26 mouse cellular contexts compared by ENCODE assay signal in the genomic region with DNA sequence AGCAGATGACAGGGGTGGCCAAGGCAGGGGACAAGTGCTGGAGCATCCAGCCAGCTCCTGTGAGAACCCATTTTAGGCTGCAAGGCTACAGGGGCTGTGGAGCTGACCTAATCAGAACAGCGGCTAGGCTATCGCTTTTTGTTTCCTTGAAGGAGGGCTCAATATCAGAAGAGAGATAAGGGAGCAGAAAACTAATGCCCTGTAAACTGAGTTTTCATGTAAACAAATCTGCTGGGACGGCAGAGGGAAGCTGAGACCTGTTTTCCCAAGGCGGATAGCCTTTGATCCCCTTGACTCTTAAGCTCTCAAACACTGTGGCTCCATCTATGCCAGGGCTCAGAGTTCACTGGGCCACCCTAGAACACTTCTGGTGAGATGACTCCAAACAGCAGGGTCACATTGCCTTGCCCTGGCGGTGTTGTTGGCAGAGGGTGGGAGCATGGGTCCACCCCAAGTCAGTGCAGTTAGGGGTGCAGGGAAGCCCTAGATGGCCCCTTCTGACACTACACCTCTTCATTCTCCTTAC.
A peak's percentile ranks its signal among the peaks of the same experiment; 100 is the strongest.
DNase-seq lines count a peak whose midpoint lies in the region; ATAC-seq lines count a peak whose summit lies in the region.
"Had no signal": no experiment of that assay in that cellular context is flagged by ENCODE, and none has a peak within 500 bp of the region (broad histone marks: within the 10 kb centered on the region; RNA-seq: fewer than 3 reads in every experiment).

No protein-coding gene starts in this region.

- H3K36me3 ChIP-seq in heart, embryonic 10.5 days = 0 out of 2 replicates have a peak, but pooled peaks cover 6% of the 10 kb centered on the region
- no peaks in the 10 kb centered on the region for H3K36me3 ChIP-seq in heart, embryonic 11.5 days (ENCODE audit: control insufficient read depth, insufficient read depth, low read length)
- H3K36me3 ChIP-seq in intestine, embryonic 14.5 days (ENCODE audit: control insufficient read depth, insufficient read depth, low read length) = peaks cover 8% of the 10 kb centered on the region; the same call in 1 of the 2 replicates
- no peaks in the 10 kb centered on the region for H3K36me3 ChIP-seq in stomach, embryonic 15.5 days

- ATAC-seq in heart, embryonic 11.5 days (replicated peaks; ENCODE audit: insufficient number of reproducible peaks, low FRiP score, low TSS enrichment) = no peak
- ATAC-seq in intestine, embryonic 14.5 days (replicated peaks; ENCODE audit: low FRiP score, low TSS enrichment, low read depth) = peak; percentile 53
- peak; percentile 41 for ATAC-seq in stomach, embryonic 15.5 days (ENCODE audit: insufficient read depth, low FRiP score, low read depth)
- ATAC-seq: CD4-positive, CD25-positive, alpha-beta regulatory T cell, adult 4 months; forebrain, embryonic 16.5 days; midbrain, embryonic 15.5 days; Patski had no signal

- H3K4me3 ChIP-seq in heart, embryonic 10.5 days = no peak overlapping the region
- H3K4me3 ChIP-seq in heart, embryonic 11.5 days (ENCODE audit: low read depth, low read length) = no peak overlapping the region
- no peak overlapping the region for H3K4me3 ChIP-seq in intestine, embryonic 14.5 days (ENCODE audit: low read depth, low read length)
- no peak overlapping the region for H3K4me3 ChIP-seq in stomach, embryonic 15.5 days (replicated peaks)
- H3K4me3 ChIP-seq: heart, embryonic 12.5 days; kidney, embryonic 15.5 days; left cerebral cortex, adult 2 months; limb, embryonic 12.5 days; midbrain, embryonic 15.5 days; myocyte had no signal

- peak overlapping the region; percentile 71 for H3K27ac ChIP-seq in heart, embryonic 10.5 days
- H3K27ac ChIP-seq in heart, embryonic 11.5 days (ENCODE audit: low read depth, low read length) = no peak overlapping the region
- H3K27ac ChIP-seq in intestine, embryonic 14.5 days (ENCODE audit: low read depth) = no peak overlapping the region
- no peak overlapping the region for H3K27ac ChIP-seq in stomach, embryonic 15.5 days
- H3K27ac ChIP-seq: hindbrain, embryonic 14.5 days; kidney, embryonic 15.5 days; left cerebral cortex, adult 2 months; limb, embryonic 12.5 days had no signal

- no peaks in the 10 kb centered on the region for H3K9me3 ChIP-seq in heart, embryonic 10.5 days
- no peaks in the 10 kb centered on the region for H3K9me3 ChIP-seq in heart, embryonic 11.5 days (replicated peaks; ENCODE audit: control insufficient read depth, low read length)
- no peaks in the 10 kb centered on the region for H3K9me3 ChIP-seq in intestine, embryonic 14.5 days (ENCODE audit: control insufficient read depth, low read length)
- no peaks in the 10 kb centered on the region for H3K9me3 ChIP-seq in stomach, embryonic 15.5 days
- H3K9me3 ChIP-seq: heart, embryonic 12.5 days; kidney, embryonic 15.5 days; limb, embryonic 12.5 days; midbrain, embryonic 15.5 days had no signal

- no peak overlapping the region for H3K4me2 ChIP-seq in heart, embryonic 11.5 days
- no peak overlapping the region for H3K4me2 ChIP-seq in intestine, embryonic 14.5 days (ENCODE audit: low read length)
- no peak overlapping the region for H3K4me2 ChIP-seq in stomach, embryonic 15.5 days
- H3K4me2 ChIP-seq: heart, embryonic 12.5 days; hindbrain, embryonic 14.5 days; kidney, embryonic 15.5 days; limb, embryonic 12.5 days; midbrain, embryonic 15.5 days had no signal

- H3K27me3 ChIP-seq in heart, embryonic 10.5 days (ENCODE audit: insufficient read depth, poor library complexity, severe bottlenecking) = no peaks in the 10 kb centered on the region
- no peaks in the 10 kb centered on the region for H3K27me3 ChIP-seq in heart, embryonic 11.5 days (ENCODE audit: control insufficient read depth, insufficient read depth, low read length)
- H3K27me3 ChIP-seq in intestine, embryonic 14.5 days (replicated peaks; ENCODE audit: control insufficient read depth, insufficient read depth, low read length) = no peaks in the 10 kb centered on the region
- H3K27me3 ChIP-seq in stomach, embryonic 15.5 days (replicated peaks) = no peaks in the 10 kb centered on the region
- H3K27me3 ChIP-seq: heart, embryonic 12.5 days; kidney, embryonic 15.5 days; midbrain, embryonic 15.5 days; Patski had no signal

- no peak for DNase-seq in heart, embryonic 10.5 days (ENCODE audit: low spot score)
- DNase-seq in kidney, postnatal 36 days = peak; percentile 42 to 49
- DNase-seq in kidney, postnatal 4 days = no peak
- no peak for DNase-seq in intestine, embryonic 14.5 days (ENCODE audit: low spot score)
- DNase-seq in lung, postnatal 4 days = no peak
- no peak for DNase-seq in spleen, adult 12 weeks (ENCODE audit: low spot score)
- DNase-seq: adrenal gland, adult 8-10 months; cerebellum, adult 9-11 months; gastrocnemius, postnatal 36 days; layer of hippocampus, adult 9-11 months; lung, adult 18-20 months; lung, postnatal 14 days; retina, postnatal 1 day; thymus, postnatal 36 days had no signal

- H3K4me1 ChIP-seq in heart, embryonic 10.5 days = peaks cover 45% of the 10 kb centered on the region
- H3K4me1 ChIP-seq in heart, embryonic 11.5 days (ENCODE audit: control insufficient read depth, insufficient read depth, low read length) = peaks cover 20% of the 10 kb centered on the region
- no peaks in the 10 kb centered on the region for H3K4me1 ChIP-seq in intestine, embryonic 14.5 days (replicated peaks; ENCODE audit: control insufficient read depth, insufficient read depth, low read length)
- H3K4me1 ChIP-seq in stomach, embryonic 15.5 days = 0 out of 2 replicates have a peak, but pooled peaks cover 4% of the 10 kb centered on the region
- H3K4me1 ChIP-seq: kidney, embryonic 15.5 days had no signal

- no peak overlapping the region for H3K9ac ChIP-seq in heart, embryonic 11.5 days (ENCODE audit: low read depth, low read length)
- no peak overlapping the region for H3K9ac ChIP-seq in intestine, embryonic 14.5 days (ENCODE audit: low read length)
- H3K9ac ChIP-seq in stomach, embryonic 15.5 days = no peak overlapping the region
- H3K9ac ChIP-seq: heart, embryonic 12.5 days; hindbrain, embryonic 14.5 days; kidney, embryonic 15.5 days; limb, embryonic 12.5 days; midbrain, embryonic 15.5 days had no signal

- WGBS in heart, embryonic 10.5 days = 19% methylated on average over 5 of the region's 5 CpGs
- 20% methylated on average over 5 of the region's 5 CpGs for WGBS in heart, embryonic 11.5 days (ENCODE audit: insufficient replicate concordance)
- 35% methylated on average over 5 of the region's 5 CpGs for WGBS in intestine, embryonic 14.5 days
- WGBS in stomach, embryonic 15.5 days = 44% methylated on average over 5 of the region's 5 CpGs

Comparison
In these comparisons a context has a peak if more than half of its experiments do, and no peak if none do; other contexts are left out.
1. DNase-seq: peak in kidney, postnatal 36 days (2 of 2); none in heart, embryonic 10.5 days (single experiment), kidney, postnatal 4 days (0 of 2), intestine, embryonic 14.5 days (single experiment), lung, postnatal 4 days (0 of 2) and spleen, adult 12 weeks (single experiment).